Mouse (Mus musculus) midbrain, embryonic 11.5 days (tissue): ENCODE measurements around the gene Lyrm4. TPM values are rescaled to one million over a fixed set of nuclear protein-coding genes. Genes with fewer than 3 reads are reported as not detected.

Experiments
- ATAC-seq: fragments of 200-750 bp; cut with Nextera tagmentation; 2 replicates; pipeline ENCODE4 v1.8.0; 2017; ENCODE audit warnings: moderate TSS enrichment, moderate library complexity; ENCODE audit not compliant: low FRiP score
- DNase-seq: peaks from one replicate; pipeline ENCODE4 v3.0.0; 2015; ENCODE audit warnings: low spot score; ENCODE audit errors: missing footprints
- H3K27ac ChIP-seq: fragments of 300-500 bp; sonication (generic); 2 replicates; pipeline ENCODE4 v1.5.1; 2014; ENCODE audit warnings: low read depth, low read length
- H3K27me3 ChIP-seq: fragments of 300-500 bp; sonication (generic); 2 replicates; pipeline ENCODE4 v1.6.1; 2014; ENCODE audit warnings: mild to moderate bottlenecking, low read length, moderate library complexity, mixed read lengths; ENCODE audit not compliant: control insufficient read depth, insufficient read depth
- H3K36me3 ChIP-seq: fragments of 300-500 bp; sonication (generic); 2 replicates; pipeline ENCODE4 v1.6.1; 2014; ENCODE audit warnings: mild to moderate bottlenecking, low read length, moderate library complexity, mixed read lengths; ENCODE audit not compliant: control insufficient read depth, insufficient read depth
- H3K4me1 ChIP-seq: fragments of 300-500 bp; sonication (generic); 2 replicates; pipeline ENCODE4 v1.6.1; 2014; ENCODE audit warnings: low read length; ENCODE audit not compliant: control insufficient read depth, insufficient read depth
- H3K4me2 ChIP-seq: fragments of 300-500 bp; sonication (generic); 2 replicates; pipeline ENCODE4 v1.6.1; 2014; ENCODE audit warnings: mild to moderate bottlenecking, moderate library complexity
- H3K4me3 ChIP-seq: fragments of 300-500 bp; sonication (generic); 2 replicates; pipeline ENCODE4 v1.5.1; 2014; ENCODE audit warnings: low read depth, low read length
- H3K9ac ChIP-seq: fragments of 300-500 bp; sonication (generic); 2 replicates; pipeline ENCODE4 v1.6.1; 2014; ENCODE audit warnings: low read length
- H3K9me3 ChIP-seq: fragments of 300-500 bp; sonication (generic); 2 replicates; pipeline ENCODE4 v1.6.1; 2016; ENCODE audit warnings: low read length; ENCODE audit not compliant: control insufficient read depth
- WGBS: fragments of 180-500 bp; shearing (Covaris S2); extraction: QIAGEN DNeasy Blood & Tissue Kit; methylation state at CpG from one replicate; pipeline ENCODE4 v1.1.7; 2014; 5-methylcytosine and 5-hydroxymethylcytosine counted together
- polyA plus RNA-seq: library from polyadenylated mRNA; unstranded; fragments of >200 nt; fragmentation: Nextera tagmentation; extraction: Ambion mirVana; gene quantifications from 2 replicates; pipeline ENCODE4 v1.2.1, GENCODE M21; 2014

The Lyrm4 gene
- polyA plus RNA-seq, 1 experiment from 2014 or later: 25.5 TPM

DNA sequence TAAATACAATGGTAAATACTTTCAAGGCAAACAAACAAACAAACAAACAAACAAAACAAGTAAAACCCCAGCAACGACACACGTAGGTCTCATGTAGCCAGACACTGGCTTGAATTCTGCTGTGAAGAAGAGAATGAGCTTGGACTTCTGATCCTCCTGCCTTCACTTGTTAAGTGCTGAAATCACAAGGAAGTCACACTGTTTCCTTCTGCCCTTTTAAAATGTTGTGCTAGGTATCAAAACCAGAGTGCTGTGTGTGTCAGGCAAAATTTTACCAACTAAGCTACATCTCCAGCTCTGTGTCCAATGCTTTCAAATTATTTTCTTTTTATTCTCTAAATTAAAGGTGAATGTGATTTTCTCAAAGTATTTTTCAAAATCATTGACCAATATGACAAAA, 6.0 kb downstream of the Lyrm4 start:
- H3K4me1 ChIP-seq: no peaks in the 10 kb centered on the region
- no peaks in the 10 kb centered on the region for H3K36me3 ChIP-seq
- no peak overlapping the region for H3K27ac ChIP-seq
- no peaks in the 10 kb centered on the region for H3K27me3 ChIP-seq
- H3K4me2 ChIP-seq: no peak overlapping the region
- H3K4me3 ChIP-seq: no peak overlapping the region
- 89% methylated on average over 2 of the region's 2 CpGs for WGBS
- DNase-seq (no peak), ATAC-seq (no peak)
- H3K9ac ChIP-seq: no peak overlapping the region
- H3K9me3 ChIP-seq: no peaks in the 10 kb centered on the region

DNA sequence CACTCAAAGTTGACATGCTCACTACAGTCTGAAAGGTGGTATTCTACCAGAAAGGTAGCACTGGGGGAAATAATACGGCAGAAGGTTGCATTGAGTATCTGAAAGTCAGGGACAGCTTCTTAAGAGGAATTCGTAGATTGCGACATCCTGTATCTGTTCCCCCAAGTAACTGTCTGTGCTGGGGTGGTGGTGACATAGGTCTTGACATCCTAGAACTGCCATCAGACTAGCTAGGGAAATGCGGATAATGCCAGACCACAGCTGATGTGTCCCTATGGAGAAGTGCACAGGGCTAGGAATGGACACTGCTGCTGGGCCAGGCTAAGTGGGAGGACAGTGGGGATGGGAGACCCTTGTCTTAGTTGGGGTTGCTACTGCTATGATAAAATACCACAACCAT, 8.8 kb downstream of the Lyrm4 start:
- 100% methylated on average over 4 of the region's 4 CpGs for WGBS
- no peak overlapping the region for H3K4me2 ChIP-seq
- H3K4me3 ChIP-seq: no peak overlapping the region
- H3K4me1 ChIP-seq: no peaks in the 10 kb centered on the region
- H3K9ac ChIP-seq: no peak overlapping the region
- no peak for DNase-seq
- H3K36me3 ChIP-seq: no peaks in the 10 kb centered on the region
- no peaks in the 10 kb centered on the region for H3K27me3 ChIP-seq
- H3K9me3 ChIP-seq: no peaks in the 10 kb centered on the region
- ATAC-seq: no peak
- H3K27ac ChIP-seq: no peak overlapping the region

DNA sequence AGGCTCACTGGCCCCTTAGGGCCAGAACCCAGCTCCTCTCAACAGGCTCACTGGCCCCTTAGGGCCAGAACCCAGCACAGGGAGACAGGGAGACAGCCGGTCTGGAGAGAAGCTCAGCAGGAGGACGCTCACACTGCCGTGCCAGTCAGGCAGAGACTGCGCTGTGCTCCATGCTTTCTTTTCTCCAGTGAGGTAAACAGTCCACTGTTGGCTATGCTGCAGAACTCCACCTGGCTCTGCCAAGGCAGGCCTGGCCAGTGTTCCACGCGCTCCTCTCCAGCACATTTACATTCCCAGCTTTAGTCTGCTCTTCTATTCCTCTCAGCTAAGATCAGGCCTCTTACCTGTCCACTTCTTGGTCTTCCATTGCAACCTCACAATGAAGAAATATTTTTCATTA, 11.7 kb downstream of the Lyrm4 start:
- WGBS: 82% methylated on average over 6 of the region's 6 CpGs
- Histone ChIP-seq H3K4me3 (no peak overlapping the region), H3K27ac (no peak overlapping the region), H3K4me1 (no peaks in the 10 kb centered on the region), H3K27me3 (no peaks in the 10 kb centered on the region), H3K9ac (no peak overlapping the region), H3K4me2 (no peak overlapping the region), H3K36me3 (no peaks in the 10 kb centered on the region), H3K9me3 (no peaks in the 10 kb centered on the region)
- DNase-seq: no peak
- ATAC-seq: no peak

DNA sequence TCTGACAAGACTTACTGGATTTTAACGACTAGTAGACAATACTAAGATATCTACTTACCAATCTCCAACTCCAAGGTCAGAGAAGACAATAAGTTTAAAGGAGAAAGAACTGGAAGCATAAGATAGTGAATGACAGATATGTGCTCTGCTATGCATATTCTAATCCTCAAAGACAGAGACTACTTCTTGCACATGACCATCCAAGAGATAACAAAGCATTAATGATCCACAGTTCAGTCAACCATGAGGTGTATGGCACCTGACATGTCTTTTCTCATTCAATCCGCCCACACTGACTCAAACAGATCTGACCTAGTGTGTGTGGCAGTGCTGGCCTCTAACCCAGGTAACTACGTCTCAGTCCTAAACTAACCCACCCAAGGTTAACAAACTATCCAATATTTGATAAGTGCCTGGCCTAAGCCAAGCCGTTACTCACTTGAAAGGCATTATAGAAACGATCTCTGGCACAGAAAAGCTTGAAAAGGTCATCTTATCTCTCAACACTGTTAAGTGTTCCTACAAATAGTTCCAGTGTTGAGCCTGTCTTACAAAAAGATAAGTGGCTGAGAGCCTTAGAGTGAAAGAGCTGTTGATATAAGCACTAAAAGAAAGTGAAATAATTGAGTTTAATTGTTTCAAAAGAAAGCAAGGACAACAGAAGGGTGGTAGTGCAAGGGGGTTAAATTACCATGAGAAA, 20.5 kb downstream of the Lyrm4 start:
- DNase-seq (no peak), ATAC-seq (no peak)
- WGBS: 92% methylated on average over 5 of the region's 5 CpGs
- Histone ChIP-seq H3K36me3 (no peaks in the 10 kb centered on the region), H3K4me3 (no peak overlapping the region), H3K4me2 (no peak overlapping the region), H3K27ac (no peak overlapping the region), H3K9me3 (no peaks in the 10 kb centered on the region), H3K27me3 (no peaks in the 10 kb centered on the region), H3K9ac (no peak overlapping the region), H3K4me1 (no peaks in the 10 kb centered on the region)

DNA sequence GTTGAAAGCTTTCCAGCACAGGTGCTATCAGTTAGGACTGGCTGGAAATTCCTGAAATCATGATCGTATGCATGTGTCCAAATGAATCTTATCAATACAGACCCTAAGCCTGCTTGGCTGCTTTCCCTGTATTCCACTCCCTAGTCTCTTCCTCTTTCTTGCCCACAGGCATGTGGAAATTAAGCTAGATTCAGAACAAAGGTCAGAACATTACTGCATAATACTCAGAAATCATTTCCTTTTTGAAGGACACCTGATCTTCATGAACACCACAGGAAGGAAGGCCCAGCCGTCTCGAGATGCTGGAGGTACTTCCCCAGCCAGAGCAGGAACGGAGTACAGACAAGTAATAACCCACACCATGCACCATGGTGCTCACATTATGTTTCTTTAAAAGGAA, 29.2 kb downstream of the Lyrm4 start:
- Histone ChIP-seq H3K9me3 (no peaks in the 10 kb centered on the region), H3K36me3 (no peaks in the 10 kb centered on the region), H3K4me3 (no peak overlapping the region), H3K27ac (no peak overlapping the region), H3K4me1 (no peaks in the 10 kb centered on the region), H3K9ac (no peak overlapping the region), H3K27me3 (no peaks in the 10 kb centered on the region), H3K4me2 (no peak overlapping the region)
- DNase-seq (no peak), ATAC-seq (no peak)
- WGBS: 88% methylated on average over 4 of the region's 4 CpGs

DNA sequence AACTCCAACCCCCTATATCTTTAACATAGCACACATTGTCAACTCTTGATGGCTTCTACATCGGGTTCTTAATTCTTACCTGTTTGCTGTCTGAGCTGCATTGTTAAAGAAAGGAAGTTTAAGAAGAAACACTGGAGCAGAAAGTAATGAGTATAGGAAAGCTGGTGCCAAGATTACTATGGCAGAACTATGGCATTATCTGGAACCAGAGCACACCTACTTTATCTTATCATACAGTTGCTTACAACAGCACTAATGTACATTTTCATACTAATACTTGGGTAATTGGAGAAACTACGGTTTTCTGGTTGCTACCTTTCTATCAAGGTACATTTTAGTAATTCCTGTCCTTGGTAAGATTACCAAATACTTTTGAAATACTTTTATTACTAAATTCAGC, 29.9 kb downstream of the Lyrm4 start:
- Histone ChIP-seq H3K27me3 (no peaks in the 10 kb centered on the region), H3K4me3 (no peak overlapping the region), H3K27ac (no peak overlapping the region), H3K9me3 (no peaks in the 10 kb centered on the region), H3K36me3 (no peaks in the 10 kb centered on the region), H3K9ac (no peak overlapping the region), H3K4me1 (no peaks in the 10 kb centered on the region), H3K4me2 (no peak overlapping the region)
- 88% methylated on average over 2 of the region's 2 CpGs for WGBS
- ATAC-seq (no peak), DNase-seq (no peak)

DNA sequence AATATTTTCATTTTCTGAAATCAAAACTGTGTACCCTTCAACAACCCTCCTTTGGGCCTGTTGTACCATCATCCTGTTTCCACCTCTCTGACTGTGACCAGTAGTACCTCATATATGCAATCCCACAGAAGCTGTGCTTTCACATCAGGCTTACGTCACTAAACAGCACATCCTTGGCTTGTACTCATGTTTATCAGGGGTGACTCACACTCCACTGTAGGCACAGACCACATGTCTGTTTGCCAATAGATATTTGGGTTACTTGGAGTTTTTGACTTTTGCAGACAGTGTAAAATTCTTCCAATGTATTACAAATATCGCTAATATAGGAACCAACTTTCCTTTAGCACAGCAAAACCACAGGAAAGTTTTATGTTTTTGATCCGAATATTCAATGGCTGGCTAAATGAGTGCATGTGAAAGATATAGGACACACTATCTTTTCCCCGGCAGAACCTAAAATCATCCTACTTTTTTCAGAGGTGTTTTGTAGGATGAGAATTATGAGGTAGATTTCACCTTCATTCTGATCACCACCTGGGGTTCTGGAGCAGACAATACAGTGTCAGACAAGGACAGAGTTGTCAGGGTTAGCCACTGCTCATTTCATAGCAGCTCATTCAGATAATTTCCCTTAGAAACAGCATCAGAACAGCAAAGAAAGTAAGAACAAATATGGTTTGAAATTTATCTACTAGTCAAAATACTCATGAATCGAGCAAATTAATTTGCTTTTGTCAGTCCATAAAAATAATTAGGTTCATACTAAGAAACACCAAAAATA, 30.5 kb downstream of the Lyrm4 start:
- no peak overlapping the region for H3K27ac ChIP-seq
- no peak overlapping the region for H3K9ac ChIP-seq
- no peak overlapping the region for H3K4me3 ChIP-seq
- H3K27me3 ChIP-seq: no peaks in the 10 kb centered on the region
- ATAC-seq (no peak), DNase-seq (no peak)
- H3K36me3 ChIP-seq: no peaks in the 10 kb centered on the region
- H3K4me2 ChIP-seq: no peak overlapping the region
- 92% methylated on average over 5 of the region's 5 CpGs for WGBS
- H3K9me3 ChIP-seq: no peaks in the 10 kb centered on the region
- no peaks in the 10 kb centered on the region for H3K4me1 ChIP-seq

DNA sequence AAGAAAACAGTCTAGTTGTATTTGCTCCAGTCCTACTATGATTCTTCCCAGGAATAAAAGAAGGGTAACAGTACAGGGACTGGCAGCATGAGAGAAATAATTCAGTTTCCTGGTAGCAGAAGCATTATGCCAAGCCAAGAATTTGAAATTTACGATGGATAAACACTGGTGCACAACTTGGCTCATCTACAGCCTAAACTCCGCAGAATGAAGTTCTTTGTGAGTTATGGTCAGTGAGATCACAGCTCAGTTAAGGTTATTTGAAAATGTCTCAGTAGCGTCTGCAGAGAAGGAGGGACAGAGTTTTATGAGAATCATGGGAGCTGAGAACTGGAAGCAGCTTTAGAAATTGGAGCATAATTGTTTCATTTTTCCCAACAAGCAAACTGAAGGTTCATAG, 31.4 kb downstream of the Lyrm4 start:
- Histone ChIP-seq H3K9me3 (no peaks in the 10 kb centered on the region), H3K4me1 (no peaks in the 10 kb centered on the region), H3K36me3 (no peaks in the 10 kb centered on the region), H3K27me3 (no peaks in the 10 kb centered on the region), H3K4me3 (no peak overlapping the region), H3K27ac (no peak overlapping the region), H3K9ac (no peak overlapping the region), H3K4me2 (no peak overlapping the region)
- ATAC-seq: no peak
- WGBS: 95% methylated on average over 3 of the region's 3 CpGs
- DNase-seq: no peak

DNA sequence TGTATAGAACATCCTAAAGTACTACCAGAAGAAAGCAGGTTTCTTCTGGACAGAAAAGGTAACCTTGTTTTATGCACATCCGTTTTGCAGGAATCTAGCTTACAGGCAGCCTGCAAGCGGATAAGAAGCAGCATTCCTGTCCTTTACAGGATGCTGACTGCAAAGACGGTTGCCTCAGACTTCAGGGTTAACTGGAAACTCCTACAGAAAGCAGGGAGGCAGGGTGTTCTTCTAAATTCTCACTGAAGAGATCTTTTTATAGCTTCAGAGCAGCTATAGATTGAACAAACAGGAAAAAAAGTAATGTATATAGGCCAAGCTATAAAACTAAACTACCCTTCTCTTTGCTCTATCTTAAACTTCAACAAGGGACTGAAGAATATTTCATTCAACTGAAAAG, 32.6 kb downstream of the Lyrm4 start:
- ATAC-seq (no peak), DNase-seq (no peak)
- H3K36me3 ChIP-seq: no peaks in the 10 kb centered on the region
- no peaks in the 10 kb centered on the region for H3K4me1 ChIP-seq
- WGBS: 86% methylated on average over 3 of the region's 3 CpGs
- no peak overlapping the region for H3K27ac ChIP-seq
- H3K4me2 ChIP-seq: no peak overlapping the region
- H3K27me3 ChIP-seq: no peaks in the 10 kb centered on the region
- no peak overlapping the region for H3K9ac ChIP-seq
- H3K9me3 ChIP-seq: no peaks in the 10 kb centered on the region
- H3K4me3 ChIP-seq: no peak overlapping the region
